Mouse (Mus musculus): ENCODE data around the gene Pappa2.

Pappa2 gene

DNA sequence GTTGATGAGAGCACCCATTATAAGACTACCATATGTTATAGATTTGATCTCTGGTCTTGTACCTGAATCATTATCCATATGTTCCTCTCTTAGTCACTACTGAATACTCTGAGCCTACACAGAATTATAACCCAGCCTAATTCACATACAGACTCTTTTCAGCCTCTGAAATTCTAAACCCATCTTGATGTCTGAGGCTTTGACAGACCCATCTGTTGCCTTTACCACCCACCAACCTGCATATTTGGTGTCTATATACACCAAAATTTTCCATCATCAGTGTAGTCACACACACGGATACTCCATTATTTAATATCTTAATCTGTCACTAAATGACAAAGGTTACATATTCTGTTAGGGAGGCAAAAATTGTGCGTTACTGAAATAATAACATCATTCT lies 69.6 kb downstream of the Pappa2 start:
- no peak for DNase-seq (ENCODE audit: low spot score)

DNA sequence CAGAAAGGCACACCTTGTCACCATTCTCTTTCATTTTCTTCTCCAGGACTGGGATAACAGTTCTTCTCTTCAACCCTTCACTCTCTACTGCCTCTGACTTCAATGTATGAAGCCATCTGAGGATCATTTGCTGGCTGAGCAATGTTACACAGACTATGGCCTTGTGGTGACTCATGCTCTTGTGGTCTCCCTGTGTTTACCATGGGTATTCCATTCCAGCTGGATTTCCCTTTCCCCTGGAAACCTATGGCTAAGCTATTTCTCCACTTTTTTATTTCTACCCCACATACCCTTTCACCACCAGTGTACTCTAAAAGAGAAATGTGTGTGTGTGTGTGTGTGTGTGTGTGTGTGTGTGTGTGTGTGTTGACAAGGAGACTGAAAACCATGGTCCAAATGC lies 83.0 kb downstream of the Pappa2 start:
- DNase-seq (ENCODE audit: low spot score), result no peak

DNA sequence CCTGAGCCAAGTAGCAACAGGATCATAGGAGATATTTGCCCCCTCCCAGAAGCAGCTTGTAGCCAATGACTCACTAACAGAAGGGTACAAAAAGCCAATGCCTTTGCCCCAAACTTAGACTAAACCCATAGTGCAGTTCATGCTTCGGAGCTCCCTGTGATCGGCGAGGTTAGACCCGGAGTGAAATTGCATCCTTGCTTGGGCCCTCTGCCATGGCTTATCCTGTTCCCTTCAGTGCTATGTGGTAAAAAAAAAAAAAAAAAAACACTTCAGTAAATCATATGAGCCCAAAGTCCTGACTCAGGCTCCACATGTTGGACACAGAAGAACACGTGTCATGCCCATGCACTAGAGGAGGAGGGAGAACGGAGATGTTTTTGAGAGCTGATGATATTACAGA lies 85.8 kb downstream of the Pappa2 start:
- no peak for DNase-seq (ENCODE audit: low spot score)

DNA sequence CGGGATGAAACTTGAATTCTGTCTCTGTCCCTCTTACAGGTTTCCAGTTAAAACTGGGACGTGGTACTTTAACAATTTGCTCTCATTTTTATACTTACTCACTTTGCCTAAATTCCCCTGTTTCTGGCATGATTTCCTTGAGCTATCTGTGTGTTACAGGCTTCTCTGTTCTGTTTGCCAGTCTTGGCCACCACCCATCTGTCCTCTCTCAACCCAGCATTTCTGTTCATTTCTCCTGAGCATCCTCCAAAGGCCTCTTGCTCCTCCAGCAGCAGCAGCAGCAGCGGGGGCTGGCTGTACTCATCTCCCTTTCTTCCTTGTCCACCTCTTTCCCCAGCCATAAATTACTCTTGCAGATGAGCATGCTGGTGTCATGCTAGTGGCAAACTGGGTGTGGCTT lies 104.8 kb downstream of the Pappa2 start:
- DNase-seq (ENCODE audit: low spot score), result no peak

DNA sequence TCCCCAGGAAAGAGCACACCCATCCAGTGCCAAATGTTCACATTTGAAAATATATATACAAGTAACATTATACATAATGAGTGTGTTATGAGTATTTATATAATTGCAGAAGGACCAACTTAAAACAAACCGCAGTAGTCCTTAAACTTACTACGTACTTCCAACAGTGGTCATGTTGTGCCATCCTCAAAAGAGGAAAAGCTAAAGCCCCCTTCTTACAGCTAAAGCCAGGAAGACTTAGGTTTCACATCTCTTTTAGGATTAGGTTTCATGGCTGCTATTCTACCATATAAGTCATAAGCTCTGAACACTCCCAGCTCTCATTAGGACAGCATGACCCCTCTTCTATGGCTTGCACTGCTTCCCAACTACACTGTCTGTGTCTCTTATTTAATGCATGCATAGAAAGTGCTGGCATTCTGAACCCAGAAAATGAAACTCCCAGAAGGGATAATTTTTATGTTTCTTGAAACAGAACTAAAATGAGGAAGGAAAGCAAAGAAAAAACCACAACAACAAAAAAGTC lies 105.7 kb downstream of the Pappa2 start:
- DNase-seq (ENCODE audit: low spot score), result no peak

DNA sequence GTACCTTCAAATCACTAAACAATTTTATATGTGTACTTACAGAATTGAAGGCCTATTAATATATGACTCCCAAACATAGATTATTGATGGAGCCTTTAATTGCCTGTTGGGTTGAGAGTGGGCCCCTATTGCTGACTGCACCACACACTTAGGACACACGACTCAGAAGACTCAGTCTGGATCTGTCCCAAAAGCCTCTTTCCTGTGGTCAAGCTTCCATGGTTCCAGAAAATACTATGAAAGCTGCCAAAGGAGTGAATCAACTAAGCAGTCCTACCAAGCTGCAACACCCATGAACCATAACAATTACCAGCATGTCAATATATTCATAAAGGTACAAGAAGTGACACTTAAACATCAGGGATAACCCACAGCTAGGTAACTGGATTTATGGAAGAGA lies 106.7 kb downstream of the Pappa2 start:
- no peak for DNase-seq (ENCODE audit: low spot score)

DNA sequence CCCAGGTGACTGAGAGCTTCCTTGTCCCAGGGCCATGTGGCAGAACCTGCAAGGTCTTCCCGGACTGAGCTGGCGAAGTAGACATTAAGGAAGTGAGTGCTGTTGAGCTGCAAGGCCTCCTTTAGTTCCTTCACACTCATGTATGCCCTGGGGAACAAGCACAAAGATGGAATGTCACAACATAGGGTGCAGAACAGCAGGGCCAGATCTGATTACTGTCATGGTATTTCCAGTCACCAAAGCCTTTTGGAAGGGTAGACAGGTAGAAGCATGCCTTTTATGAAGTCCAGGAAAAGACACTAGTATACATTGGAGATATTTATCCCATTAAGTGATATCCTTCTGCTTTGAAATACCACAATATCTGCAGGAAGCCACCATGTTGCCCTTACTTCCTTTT lies 108.9 kb downstream of the Pappa2 start:
- DNase-seq (ENCODE audit: low spot score), result no peak

DNA sequence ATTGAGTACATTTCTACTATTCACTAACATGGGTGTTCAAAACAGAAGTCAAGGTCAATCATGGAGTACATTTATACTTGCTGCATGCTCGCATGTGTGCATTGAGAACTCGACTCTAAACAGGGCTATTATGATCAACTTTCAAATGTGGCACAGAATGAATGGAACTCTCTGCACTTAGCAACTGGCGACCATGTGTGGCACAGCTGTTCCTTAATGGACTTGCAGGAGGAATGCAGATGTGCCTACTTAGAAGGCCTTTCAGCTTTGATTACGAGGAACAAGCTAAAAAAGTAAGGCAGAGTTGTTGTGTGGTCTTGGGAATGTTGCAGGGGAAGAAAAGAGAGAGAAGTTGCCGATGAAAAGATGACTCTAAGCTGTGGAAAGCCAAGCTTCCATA lies 120.1 kb downstream of the Pappa2 start:
- no peak for DNase-seq (ENCODE audit: low spot score)

DNA sequence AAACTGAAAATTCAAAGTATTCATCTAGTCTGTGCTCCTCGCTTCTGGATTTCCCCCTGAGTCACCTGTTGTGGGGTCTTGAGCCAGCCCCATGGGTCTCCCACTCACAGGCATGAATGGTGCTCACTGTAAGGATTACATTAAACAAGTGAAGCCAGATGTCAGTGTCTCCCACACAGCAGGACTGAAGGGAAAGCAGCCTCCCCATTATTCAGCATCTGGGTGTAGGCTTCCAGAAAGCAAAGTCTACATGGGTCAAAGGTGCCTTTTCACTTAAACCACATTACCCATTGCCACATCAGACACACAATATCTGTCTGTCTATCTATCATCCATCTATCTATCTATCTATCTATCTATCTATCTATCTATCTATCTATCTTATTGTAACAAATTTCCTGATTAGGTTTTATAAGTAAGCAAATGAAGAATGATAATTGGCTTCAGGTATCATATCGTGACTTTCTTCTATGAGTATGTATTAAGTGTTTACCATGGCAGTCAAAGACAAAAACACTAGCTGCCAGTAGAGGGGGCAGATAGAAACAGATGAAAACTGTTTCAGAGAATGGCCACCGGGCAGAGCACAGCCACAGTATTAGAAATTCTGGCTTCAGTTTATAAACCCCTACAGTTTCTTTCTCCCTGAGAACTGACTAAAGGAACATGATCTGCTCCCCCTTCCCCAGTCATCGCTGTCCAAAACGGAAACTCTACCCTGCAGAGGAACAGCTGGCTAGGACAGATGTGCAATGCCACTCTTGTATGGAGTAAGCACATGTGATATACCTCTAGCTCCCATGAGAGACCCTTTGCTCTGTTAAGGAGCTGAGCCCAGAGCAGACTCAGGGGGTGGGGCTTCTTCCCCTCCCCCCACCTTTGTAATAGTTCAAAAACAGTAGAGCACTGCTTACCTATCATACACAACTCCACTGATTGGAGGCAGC lies 126.1 kb downstream of the Pappa2 start:
- no peak for DNase-seq (ENCODE audit: low spot score)

DNA sequence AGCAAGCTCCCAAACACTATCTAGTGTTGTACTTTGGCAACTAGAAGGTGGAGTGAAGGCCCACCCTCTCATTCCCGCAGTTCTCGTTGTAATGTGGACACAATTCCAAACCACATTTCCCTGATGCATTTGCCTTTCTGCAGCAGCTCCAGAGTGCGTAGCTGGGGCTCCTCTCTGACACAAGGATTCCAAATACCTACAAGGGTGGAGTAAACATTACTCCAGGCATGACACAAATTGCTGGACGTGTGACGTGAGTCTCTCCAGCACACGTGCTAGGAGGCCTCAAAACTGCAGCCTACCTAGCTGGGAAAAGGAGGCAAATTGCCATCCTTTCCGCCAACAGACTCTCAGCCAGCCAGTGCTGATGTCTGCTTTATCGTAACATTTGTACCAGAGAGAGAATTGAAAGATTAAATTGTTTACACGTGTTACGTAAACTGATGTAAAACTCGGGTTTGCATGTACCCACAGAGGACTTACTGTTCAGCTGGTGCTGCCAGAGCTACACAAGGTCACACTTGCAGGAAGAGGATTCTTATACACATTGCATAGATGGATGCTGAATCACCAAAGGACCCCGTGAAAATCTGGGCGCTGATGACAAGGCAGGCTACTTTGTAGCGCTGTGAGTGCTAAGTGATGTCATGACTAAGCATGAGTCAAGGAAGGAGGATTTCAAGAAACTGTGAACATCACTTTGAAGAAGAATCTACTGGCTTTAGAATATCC lies 127.3 kb downstream of the Pappa2 start:
- no peak for DNase-seq (ENCODE audit: low spot score)

DNA sequence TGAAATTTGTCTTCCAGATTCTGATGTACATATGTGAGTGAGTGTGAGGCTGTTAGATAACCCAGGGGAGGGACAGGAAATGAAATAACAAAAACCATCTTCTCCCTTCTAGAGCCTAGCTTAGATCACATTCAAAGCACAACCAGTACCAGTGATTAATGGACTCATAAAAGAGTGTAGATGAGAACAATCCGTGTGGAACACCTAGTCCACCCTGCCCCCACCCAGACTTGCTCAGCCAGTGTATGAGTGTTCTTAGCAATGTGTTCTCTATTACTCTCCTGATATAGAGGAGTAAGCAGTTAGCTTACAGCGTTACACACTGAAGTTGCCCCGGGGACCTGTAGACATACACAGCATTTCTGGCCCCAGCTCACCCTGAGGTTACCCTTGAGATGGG lies 129.8 kb downstream of the Pappa2 start:
- no peak for DNase-seq (ENCODE audit: low spot score)

DNA sequence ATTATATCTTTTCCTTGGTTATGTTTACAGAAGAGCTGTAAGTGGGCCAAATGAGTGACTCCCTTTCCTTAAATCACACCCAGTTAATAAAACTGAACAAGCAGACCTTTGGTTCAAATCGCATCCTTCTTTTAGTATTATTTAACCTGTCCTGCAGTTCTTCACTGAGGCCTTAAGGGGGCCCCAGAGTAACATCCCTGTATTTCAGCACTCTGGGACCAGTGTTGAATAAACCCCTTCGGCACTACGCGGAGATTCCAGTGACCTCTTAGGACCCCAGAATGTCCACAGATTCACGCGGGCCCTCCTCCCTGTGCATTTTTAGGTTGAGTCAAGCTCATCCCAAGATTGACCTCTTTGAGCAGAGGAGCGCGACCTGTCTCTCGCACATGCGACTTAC lies 135.7 kb downstream of the Pappa2 start:
- peak; percentile 5 for DNase-seq (ENCODE audit: low spot score)

DNA sequence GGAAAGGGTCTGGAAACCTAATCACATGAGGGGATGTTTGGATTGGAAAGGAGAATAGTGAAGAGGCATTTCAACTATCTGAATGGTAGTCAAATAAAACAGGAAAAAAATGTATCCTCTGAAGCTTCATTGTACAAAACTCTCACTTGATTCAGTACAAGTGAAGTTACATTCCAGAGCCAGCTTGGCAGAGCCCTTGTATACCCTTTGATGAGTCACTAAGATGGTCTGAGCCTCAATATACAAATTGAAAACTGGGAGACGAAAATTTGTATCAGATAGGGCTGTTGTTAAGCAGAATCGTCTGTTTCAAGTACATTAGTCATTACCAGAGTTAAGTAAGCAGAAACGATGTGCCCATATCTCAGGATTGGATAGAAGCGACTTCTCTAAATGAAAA lies 143.1 kb downstream of the Pappa2 start:
- DNase-seq (ENCODE audit: low spot score), result no peak

DNA sequence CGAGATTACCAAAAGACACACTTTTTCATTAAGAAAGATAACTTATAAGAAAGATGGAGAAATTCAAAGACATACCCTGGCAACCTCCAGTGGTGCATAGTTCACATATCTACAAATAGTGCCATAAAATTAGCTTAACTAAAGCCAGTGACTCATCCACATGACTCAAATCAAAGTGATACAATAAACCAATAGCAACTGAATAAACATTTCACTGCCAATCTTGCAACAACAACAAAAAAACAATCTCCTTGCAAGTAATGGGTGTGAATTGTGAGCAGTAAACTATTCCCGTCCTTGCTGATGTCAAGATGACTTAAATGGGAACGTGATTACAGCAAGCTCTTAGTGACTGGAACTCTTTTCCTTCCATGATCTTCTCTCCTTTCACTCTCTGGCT lies 150.1 kb downstream of the Pappa2 start:
- no peak for DNase-seq (ENCODE audit: low spot score)

DNA sequence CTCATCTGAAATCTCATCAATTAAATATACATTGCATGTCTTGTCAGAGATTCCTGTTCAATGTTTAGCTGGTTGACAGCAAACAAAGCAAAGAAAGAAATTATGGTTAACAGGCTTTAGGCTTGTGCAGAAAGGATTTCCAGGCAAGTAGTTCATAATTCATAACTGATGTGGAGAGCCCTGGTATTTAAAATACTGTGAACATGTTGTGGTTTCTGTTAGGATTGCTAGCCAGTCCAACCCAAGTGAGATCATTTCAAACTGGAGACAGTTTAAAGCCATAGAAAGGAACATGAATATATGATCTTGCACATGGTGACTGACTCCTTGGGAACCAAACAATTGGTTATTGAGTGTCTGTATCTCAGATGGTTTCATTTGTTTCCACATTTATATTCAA lies 152.4 kb downstream of the Pappa2 start:
- DNase-seq (ENCODE audit: low spot score), result no peak

DNA sequence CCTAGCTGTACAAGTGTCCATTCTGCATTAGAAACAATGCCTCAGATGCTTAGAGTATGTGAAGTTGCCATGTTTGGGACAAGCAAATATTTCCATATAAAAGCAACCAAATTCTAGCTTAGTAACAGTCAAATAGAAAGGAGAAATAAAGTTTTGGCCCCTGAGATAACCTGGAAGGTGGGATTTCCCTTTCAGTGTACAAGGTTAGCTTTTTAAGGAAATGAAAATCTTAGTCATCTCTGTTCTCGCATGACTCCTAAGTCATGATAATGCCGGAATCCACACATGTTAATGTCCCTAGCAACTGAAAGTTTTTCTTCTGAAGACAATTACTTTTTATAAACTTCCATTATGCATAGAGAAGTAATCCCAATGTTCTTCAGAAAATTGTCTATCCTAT lies 160.6 kb downstream of the Pappa2 start:
- DNase-seq (ENCODE audit: low spot score), result no peak

DNA sequence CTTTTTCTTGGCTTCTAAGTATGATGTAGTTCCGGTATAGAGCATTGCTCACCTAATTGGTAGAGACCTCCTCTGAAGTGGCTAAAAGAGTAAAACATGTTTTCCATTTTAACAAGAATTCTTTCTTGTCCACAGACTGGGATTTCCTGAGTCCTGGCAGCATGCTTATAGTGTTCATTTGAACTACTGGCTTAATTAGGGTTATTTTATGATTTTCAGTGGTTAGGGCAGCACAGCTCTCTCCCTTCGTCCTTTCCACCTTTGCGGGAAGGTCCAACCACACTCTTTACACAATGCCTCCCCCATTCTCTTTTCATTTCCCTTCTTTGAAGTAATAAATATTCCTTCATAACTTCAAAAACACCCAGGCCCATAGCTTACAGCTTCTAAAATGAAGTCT lies 163.8 kb downstream of the Pappa2 start:
- no peak for DNase-seq (ENCODE audit: low spot score)

DNA sequence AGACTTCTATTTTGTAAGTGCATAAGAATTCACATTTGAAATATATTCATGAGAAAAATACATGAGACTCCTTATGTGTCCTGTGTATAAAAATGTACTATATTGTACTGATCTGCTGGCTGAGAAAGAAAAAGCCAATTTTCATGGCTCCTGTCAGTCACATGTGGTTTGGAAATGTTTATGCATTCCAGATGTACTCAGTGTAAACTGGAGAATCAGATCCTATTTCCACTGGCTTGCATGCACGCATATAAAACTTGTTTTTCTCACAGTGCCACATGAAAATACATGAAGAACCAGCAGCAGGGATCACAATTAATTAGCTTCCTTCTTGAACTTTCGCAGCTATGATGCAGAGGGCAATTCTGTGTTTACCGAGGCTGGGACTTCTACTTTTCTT lies 168.4 kb downstream of the Pappa2 start:
- no peak for DNase-seq (ENCODE audit: low spot score)

DNA sequence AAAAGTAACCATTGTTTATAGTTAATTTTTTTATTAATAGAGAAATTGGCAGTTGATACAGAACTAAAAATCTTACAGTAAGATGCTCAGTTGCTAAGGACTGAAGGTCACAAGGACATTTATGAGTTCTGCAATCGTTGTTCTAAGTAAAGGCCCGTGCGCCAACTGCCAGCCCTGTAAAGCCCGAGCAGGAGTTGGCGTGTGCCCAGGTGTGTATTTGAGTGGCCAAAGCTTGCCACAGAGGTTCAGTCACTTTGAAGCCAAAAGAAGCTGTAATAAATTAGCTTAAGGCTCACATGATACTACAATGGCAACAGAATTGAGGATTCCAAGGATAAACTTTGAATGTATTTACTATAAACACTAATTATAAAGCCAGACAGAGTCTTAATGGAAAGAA lies 204.8 kb downstream of the Pappa2 start:
- DNase-seq (ENCODE audit: low spot score), result no peak

DNA sequence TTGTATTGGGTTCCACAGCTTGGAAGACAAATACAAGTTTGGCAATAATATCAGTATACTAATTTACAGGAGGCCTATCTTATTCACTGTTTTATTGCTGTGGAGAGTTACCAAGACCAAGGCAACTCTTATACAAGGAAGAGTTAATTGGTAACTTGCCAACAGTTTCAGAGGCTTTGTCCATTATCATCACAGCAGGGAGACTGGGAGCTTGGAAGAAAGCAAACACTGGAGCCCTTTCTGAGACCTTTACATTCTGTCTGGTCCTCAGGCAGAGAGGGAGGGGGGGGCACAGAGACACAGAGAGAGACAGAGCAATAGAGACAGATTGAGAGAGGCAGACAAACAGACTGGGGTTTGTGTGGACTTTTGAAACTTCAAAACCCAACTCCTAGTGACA lies 207.2 kb downstream of the Pappa2 start:
- DNase-seq (ENCODE audit: low spot score), result no peak

DNA sequence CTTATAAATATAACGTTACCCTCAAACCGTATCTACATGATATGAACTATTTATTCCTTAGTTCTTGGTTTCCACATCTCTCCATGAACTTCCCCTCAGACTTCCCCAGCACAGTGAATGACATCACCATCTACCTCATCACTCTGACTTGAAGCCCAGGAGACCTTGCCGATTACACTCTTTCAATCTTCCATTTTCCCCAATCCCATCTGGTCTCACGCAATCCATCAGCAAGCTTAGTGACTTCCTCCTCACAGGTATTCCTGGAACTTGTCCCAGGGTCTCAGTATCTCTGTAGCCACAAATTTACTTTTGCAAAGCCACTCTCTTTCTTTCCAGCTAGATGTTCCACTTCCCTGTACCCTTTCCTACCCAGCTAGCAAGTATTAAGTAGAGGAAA lies 209.5 kb downstream of the Pappa2 start:
- no peak for DNase-seq (ENCODE audit: low spot score)

DNA sequence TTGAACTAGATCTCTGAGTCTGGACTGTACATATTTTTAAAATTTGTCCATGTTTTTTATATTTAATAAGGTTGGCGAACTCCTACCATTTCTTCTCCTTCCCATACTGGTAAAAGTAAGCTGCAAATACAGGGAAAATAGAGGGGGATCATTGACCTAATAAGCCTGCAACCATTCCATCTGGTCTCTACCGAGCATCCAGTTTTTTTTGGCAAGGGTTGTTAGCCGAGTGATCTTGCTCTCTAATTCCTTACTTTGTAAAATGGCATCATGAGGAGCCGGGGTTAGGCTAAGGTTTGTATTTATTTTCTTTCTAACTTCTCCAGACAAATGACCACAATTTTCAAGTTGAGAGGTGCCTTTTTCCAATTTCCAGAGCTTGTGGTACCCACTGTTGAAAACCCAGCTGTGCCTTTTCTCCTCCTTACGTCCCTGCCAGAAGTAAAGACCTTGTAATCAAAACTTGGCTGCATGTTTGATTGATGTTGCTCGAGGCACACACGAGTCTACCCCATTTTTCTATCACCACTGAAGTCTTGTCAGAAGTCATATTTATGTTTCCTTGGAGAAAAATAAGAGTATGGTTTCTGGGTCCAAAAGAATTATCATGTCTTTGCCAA lies 210.1 kb downstream of the Pappa2 start:
- no peak for DNase-seq (ENCODE audit: low spot score)

DNA sequence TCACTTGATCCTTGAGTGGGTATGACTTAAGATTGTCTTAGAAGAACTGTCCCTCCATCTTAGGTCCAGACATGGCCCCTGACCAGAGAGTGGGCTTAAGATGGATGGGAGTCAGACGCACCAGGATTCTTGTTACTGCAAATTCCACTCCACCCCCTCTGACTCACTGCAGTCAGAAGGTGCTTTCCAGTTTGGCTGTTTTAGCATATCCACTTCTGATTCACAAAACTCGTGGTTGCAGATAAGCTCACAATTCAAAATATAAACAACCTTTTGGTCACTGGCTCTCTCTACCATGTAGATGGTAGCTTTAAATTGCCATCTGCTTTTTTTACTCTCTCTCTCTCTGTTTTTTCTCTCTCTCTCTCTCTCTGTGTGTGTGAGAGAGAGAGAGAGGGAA lies 214.4 kb downstream of the Pappa2 start:
- no peak for DNase-seq (ENCODE audit: low spot score)
